Mouse (Mus musculus): Measurements from ENCODE around the gene Chd6. TPM values are rescaled to one million over a fixed set of nuclear protein-coding genes. Genes with fewer than 3 reads are reported as not detected.
"Not testable (repeated sequence)": the region's sequence is repeated elsewhere in the genome, so short reads cannot be mapped to it uniquely, and the experiment has no call there.

Gene Chd6
- total and polyA plus RNA-seq, 2 experiments from 2014 or later: 29.2 to 74.0 TPM

- H3K4me1 ChIP-seq (ENCODE audit: insufficient read depth, low read length): no peaks in the 10 kb centered on the region
- H3K9ac ChIP-seq (replicated peaks; ENCODE audit: low read length): no peak overlapping the region
- H3K27ac ChIP-seq: no peak overlapping the region
- 79% methylated on average over 5 of the region's 5 CpGs for WGBS
- no peaks in the 10 kb centered on the region for H3K27me3 ChIP-seq (ENCODE audit: insufficient read depth, low read length)
- ATAC-seq: no peak
- TF ChIP-seq CTCF (IDR thresholded peaks at IDR 0.05; ENCODE audit: low read depth): no peak
- no peak for DNase-seq (ENCODE audit: low spot score)
- peaks cover 45% of the 10 kb centered on the region for H3K36me3 ChIP-seq (ENCODE audit: insufficient read depth, low read length)
- no peaks in the 10 kb centered on the region for H3K9me3 ChIP-seq (ENCODE audit: low read length)
- no peak overlapping the region for H3K4me2 ChIP-seq (ENCODE audit: low read depth, low read length)
- H3K4me3 ChIP-seq (ENCODE audit: low read length): no peak overlapping the region
Measured at GRCm38 (mm10) chr2:160973648-160974215, 135.1 kb downstream of the Chd6 start.

- Histone ChIP-seq H3K4me2 (ENCODE audit: low read depth, low read length) (no peak overlapping the region), H3K9ac (replicated peaks; ENCODE audit: low read length) (no peak overlapping the region), H3K4me3 (ENCODE audit: low read length) (no peak overlapping the region), H3K36me3 (ENCODE audit: insufficient read depth, low read length) (peaks cover 56% of the 10 kb centered on the region), H3K27ac (no peak overlapping the region), H3K4me1 (ENCODE audit: insufficient read depth, low read length) (no peaks in the 10 kb centered on the region), H3K9me3 (ENCODE audit: low read length) (no peaks in the 10 kb centered on the region), H3K27me3 (ENCODE audit: insufficient read depth, low read length) (no peaks in the 10 kb centered on the region)
- 81% methylated on average over 7 of the region's 7 CpGs for WGBS
- DNase-seq (ENCODE audit: low spot score) (peak; percentile 24), ATAC-seq (peak; percentile 29; the same call in 1 of the 2 replicates)
- TF ChIP-seq CTCF (IDR thresholded peaks at IDR 0.05; ENCODE audit: low read depth): no peak
Measured at GRCm38 (mm10) chr2:160972103-160972792, 136.6 kb downstream of the Chd6 start.

GRCm38 (mm10) chr2:160962149-160962548 lies 146.7 kb downstream of the Chd6 start:
- no peaks in the 10 kb centered on the region for H3K9me3 ChIP-seq (ENCODE audit: low read length)
- no peaks in the 10 kb centered on the region for H3K4me1 ChIP-seq (ENCODE audit: insufficient read depth, low read length)
- no peak for TF ChIP-seq CTCF (IDR thresholded peaks at IDR 0.05; ENCODE audit: low read depth)
- H3K27ac ChIP-seq: no peak overlapping the region
- 94% methylated on average over 1 of the region's 1 CpGs for WGBS
- H3K9ac ChIP-seq (replicated peaks; ENCODE audit: low read length): no peak overlapping the region
- DNase-seq (ENCODE audit: low spot score) (no peak), ATAC-seq (no peak)
- H3K4me3 ChIP-seq (ENCODE audit: low read length): no peak overlapping the region
- H3K4me2 ChIP-seq (ENCODE audit: low read depth, low read length): no peak overlapping the region
- peaks cover 54% of the 10 kb centered on the region for H3K36me3 ChIP-seq (ENCODE audit: insufficient read depth, low read length)
- H3K27me3 ChIP-seq (ENCODE audit: insufficient read depth, low read length): no peaks in the 10 kb centered on the region

- no peak for TF ChIP-seq CTCF (IDR thresholded peaks at IDR 0.05; ENCODE audit: low read depth)
- Histone ChIP-seq H3K4me1 (ENCODE audit: insufficient read depth, low read length) (no peaks in the 10 kb centered on the region), H3K4me3 (ENCODE audit: low read length) (no peak overlapping the region), H3K9me3 (ENCODE audit: low read length) (no peaks in the 10 kb centered on the region), H3K36me3 (ENCODE audit: insufficient read depth, low read length) (peaks cover 48% of the 10 kb centered on the region), H3K9ac (replicated peaks; ENCODE audit: low read length) (no peak overlapping the region), H3K27ac (no peak overlapping the region), H3K4me2 (ENCODE audit: low read depth, low read length) (no peak overlapping the region), H3K27me3 (ENCODE audit: insufficient read depth, low read length) (no peaks in the 10 kb centered on the region)
- ATAC-seq (no peak), DNase-seq (ENCODE audit: low spot score) (no peak)
- 96% methylated on average over 6 of the region's 6 CpGs for WGBS
Measured at GRCm38 (mm10) chr2:160960956-160961646, 147.8 kb downstream of the Chd6 start.

- no peaks in the 10 kb centered on the region for H3K4me1 ChIP-seq (ENCODE audit: insufficient read depth, low read length)
- no peaks in the 10 kb centered on the region for H3K9me3 ChIP-seq (ENCODE audit: low read length)
- H3K9ac ChIP-seq (replicated peaks; ENCODE audit: low read length): no peak overlapping the region
- H3K27ac ChIP-seq: no peak overlapping the region
- 84% methylated on average over 5 of the region's 5 CpGs for WGBS
- DNase-seq (ENCODE audit: low spot score) (no peak), ATAC-seq (no peak)
- H3K27me3 ChIP-seq (ENCODE audit: insufficient read depth, low read length): no peaks in the 10 kb centered on the region
- no peak overlapping the region for H3K4me3 ChIP-seq (ENCODE audit: low read length)
- no peak overlapping the region for H3K4me2 ChIP-seq (ENCODE audit: low read depth, low read length)
- TF ChIP-seq CTCF (IDR thresholded peaks at IDR 0.05; ENCODE audit: low read depth): no peak
- H3K36me3 ChIP-seq (ENCODE audit: insufficient read depth, low read length): peaks cover 47% of the 10 kb centered on the region
Measured at GRCm38 (mm10) chr2:160959901-160960300, 149.0 kb downstream of the Chd6 start.

- Histone ChIP-seq H3K4me1 (ENCODE audit: insufficient read depth, low read length) (no peaks in the 10 kb centered on the region; the same call in 1 of the 2 replicates), H3K9me3 (ENCODE audit: low read length) (no peaks in the 10 kb centered on the region), H3K36me3 (ENCODE audit: insufficient read depth, low read length) (peaks cover 54% of the 10 kb centered on the region), H3K4me3 (ENCODE audit: low read length) (no peak overlapping the region), H3K9ac (replicated peaks; ENCODE audit: low read length) (no peak overlapping the region), H3K27ac (no peak overlapping the region), H3K4me2 (ENCODE audit: low read depth, low read length) (no peak overlapping the region), H3K27me3 (ENCODE audit: insufficient read depth, low read length) (no peaks in the 10 kb centered on the region)
- DNase-seq (ENCODE audit: low spot score) (peak; percentile 39), ATAC-seq (no peak)
- WGBS: 96% methylated on average over 5 of the region's 5 CpGs
- TF ChIP-seq CTCF (IDR thresholded peaks at IDR 0.05; ENCODE audit: low read depth): peak; percentile 45; the same call in 1 of the 2 replicates
Measured at GRCm38 (mm10) chr2:160958737-160959136, 150.1 kb downstream of the Chd6 start.

- peaks cover 52% of the 10 kb centered on the region for H3K36me3 ChIP-seq (ENCODE audit: insufficient read depth, low read length)
- H3K4me3 ChIP-seq (ENCODE audit: low read length); DNase-seq (ENCODE audit: low spot score); H3K27me3 ChIP-seq (ENCODE audit: insufficient read depth, low read length); ATAC-seq; H3K9me3 ChIP-seq (ENCODE audit: low read length); H3K4me1 ChIP-seq (ENCODE audit: insufficient read depth, low read length); H3K27ac ChIP-seq; H3K9ac ChIP-seq (replicated peaks; ENCODE audit: low read length); H3K4me2 ChIP-seq (ENCODE audit: low read depth, low read length): not testable (repeated sequence)
Measured at GRCm38 (mm10) chr2:160957801-160958200, 151.1 kb downstream of the Chd6 start.

GRCm38 (mm10) chr2:160957307-160957706 lies 151.6 kb downstream of the Chd6 start:
- H3K4me2 ChIP-seq (ENCODE audit: low read depth, low read length); ATAC-seq; DNase-seq (ENCODE audit: low spot score); H3K27ac ChIP-seq; H3K9me3 ChIP-seq (ENCODE audit: low read length); H3K4me1 ChIP-seq (ENCODE audit: insufficient read depth, low read length); H3K9ac ChIP-seq (replicated peaks; ENCODE audit: low read length); H3K4me3 ChIP-seq (ENCODE audit: low read length); H3K27me3 ChIP-seq (ENCODE audit: insufficient read depth, low read length): not testable (repeated sequence)
- H3K36me3 ChIP-seq (ENCODE audit: insufficient read depth, low read length): peaks cover 52% of the 10 kb centered on the region
